Mouse (Mus musculus) layer of hippocampus, adult 2 months (tissue): ENCODE measurements around the gene Gm21876. TPM values are rescaled to one million over a fixed set of nuclear protein-coding genes. Genes with fewer than 3 reads are reported as not detected.
"Not testable (repeated sequence)": the region's sequence is repeated elsewhere in the genome, so short reads cannot be mapped to it uniquely, and the experiment has no call there.

Source experiments
- DNase-seq, 2 experiments: peaks; one replicate each; pipeline ENCODE4 v3.0.0; 2022; ENCODE audit warnings: low spot score in 2 of 2
- H3K27ac ChIP-seq: fragments of 200-600 bp; 2 replicates; pipeline ENCODE4 v1.8.1; 2022
- H3K4me3 ChIP-seq: fragments of 200-600 bp; 2 replicates; pipeline ENCODE4 v1.8.1; 2022; ENCODE audit warnings: mild to moderate bottlenecking
- CTCF ChIP-seq: fragments of 200-600 bp; conservative IDR thresholded peaks from 2 replicates; pipeline ENCODE4 v1.8.1; 2022; ENCODE audit warnings: antibody characterized with exemption, mild to moderate bottlenecking, moderate library complexity
- long read RNA-seq, 2 experiments: library from polyadenylated mRNA; stranded (forward); transcript quantifications; one replicate each; pipeline ENCODE4 v2.0.0; 2021; ENCODE audit warnings: borderline mapping rate in 2 of 2
- total RNA-seq, 2 experiments: library from RNA; stranded (reverse); gene quantifications; 2 replicates each; pipeline ENCODE4 v1.2.3; 2021

Gm21876 gene
- not detected for total RNA-seq
- long read RNA-seq, experiment 1 = 0 reads
- long read RNA-seq, experiment 2 = 0 reads

DNA sequence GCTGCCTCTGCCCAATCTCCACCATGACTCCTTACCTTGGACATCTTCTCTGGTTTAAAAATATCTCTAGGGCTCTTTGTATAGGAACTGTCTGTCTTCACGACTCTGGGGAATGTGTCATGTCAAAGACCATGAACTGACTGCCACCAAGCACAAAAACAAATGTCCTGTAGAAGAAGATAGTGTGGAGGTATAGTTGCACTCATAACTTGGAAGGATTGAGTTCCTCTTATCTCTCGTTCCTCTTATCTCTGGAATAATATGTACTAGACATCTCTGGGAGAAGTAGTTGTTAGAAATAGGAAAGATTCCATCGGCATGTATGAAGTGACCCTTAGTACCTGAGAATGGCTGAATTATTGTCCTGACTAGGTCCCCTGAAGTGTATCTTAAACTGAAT, at the start of gene Gm21876:
Gm21876 (minus strand) TSS at position 101 of the 400 bp plus-strand sequence.
- TF ChIP-seq CTCF = no peak
- DNase-seq = no peak
- H3K27ac ChIP-seq = no peak within 1 kb of the TSS

GRCm38 (mm10) chrX:21220422-21220821, 45.0 kb upstream of the Gm21876 start:
- no peak for DNase-seq
- H3K4me3 ChIP-seq = no peak overlapping the region
- no peak overlapping the region for H3K27ac ChIP-seq
- TF ChIP-seq CTCF = no peak

More for the DNA sequence above, at the start of gene Gm21876:
- no peak within 1 kb of the TSS for H3K4me3 ChIP-seq

- H3K27ac ChIP-seq, H3K4me3 ChIP-seq, DNase-seq: not testable (repeated sequence)
Measured at GRCm38 (mm10) chrX:21146675-21147074, 28.8 kb downstream of the Gm21876 start.

Other genes starting within 250 kb of the Gm21876 start
- 10 to 100 TPM; 12.6 to 20.6 TPM for gene Cfp, start 244.1 kb downstream of the Gm21876 start, total RNA-seq
- 10 to 100 TPM; 84.6 to 91.5 TPM for gene Elk1, start 225.0 kb downstream of the Gm21876 start, total RNA-seq
- gene Uxt, start 213.6 kb downstream of the Gm21876 start, total RNA-seq = 10 to 100 TPM; 13.8 to 17.4 TPM
- 10 to 100 TPM in 1 of 2 experiments, 1 to 10 TPM in 1; 9.8 to 11.1 TPM for gene Zfp182, start 113.3 kb downstream of the Gm21876 start, total RNA-seq
- not detected for gene Spaca5, start 107.2 kb downstream of the Gm21876 start, total RNA-seq
- gene Zfp300, start 86.1 kb downstream of the Gm21876 start, total RNA-seq = 1 to 10 TPM; 4.1 to 4.8 TPM
- gene Ssxa1, start 59.8 kb downstream of the Gm21876 start, total RNA-seq = not detected